Mouse (Mus musculus) C2C12 (cell line): Measurements from ENCODE around the gene Marf1. TPM values are rescaled to one million over a fixed set of nuclear protein-coding genes. Genes with fewer than 3 reads are reported as not detected.

ENCODE experiments used
- H3K27me3 ChIP-seq: one replicate; pipeline ENCODE4 v1.6.1; 2011; ENCODE audit not compliant: control insufficient read depth, insufficient read depth, insufficient read length
- H3K36me3 ChIP-seq: one replicate; pipeline ENCODE4 v1.6.1; 2011; ENCODE audit not compliant: control insufficient read depth, insufficient read depth
- H3K4me3 ChIP-seq: one replicate; pipeline ENCODE4 v1.5.1; 2011; ENCODE audit warnings: mild to moderate bottlenecking, control low read depth; ENCODE audit not compliant: poor library complexity, insufficient read depth, severe bottlenecking
- H3K79me2 ChIP-seq: one replicate; pipeline ENCODE4 v1.6.1; 2011; ENCODE audit not compliant: control insufficient read depth, insufficient read depth
- H3K79me3 ChIP-seq: one replicate; pipeline ENCODE4 v1.6.1; 2011; ENCODE audit warnings: low read depth, control low read depth
- H3ac ChIP-seq: one replicate; pipeline ENCODE3; 2011; ENCODE audit warnings: low read depth; ENCODE audit not compliant: control insufficient read depth, insufficient read length
- CEBPB ChIP-seq: IDR thresholded peaks from one replicate; pipeline ENCODE4 v1.6.1; 2011; ENCODE audit warnings: low read depth, mild to moderate bottlenecking, control low read depth, moderate library complexity
- CTCF ChIP-seq: IDR thresholded peaks from one replicate; pipeline ENCODE4 v1.5.1; 2011; ENCODE audit not compliant: control insufficient read depth, insufficient read depth, insufficient read length
- FOSL1 ChIP-seq: IDR thresholded peaks from one replicate; pipeline ENCODE4 v1.8.0; 2011; ENCODE audit warnings: mild to moderate bottlenecking, low read length; ENCODE audit not compliant: poor library complexity, insufficient read depth, severe bottlenecking
- MAX ChIP-seq: IDR thresholded peaks from one replicate; pipeline ENCODE4 v1.6.1; 2011; ENCODE audit warnings: mild to moderate bottlenecking, control low read depth
- MYOD1 ChIP-seq: IDR thresholded peaks from one replicate; pipeline ENCODE4 v1.6.1; 2011; ENCODE audit warnings: low read depth; ENCODE audit not compliant: control insufficient read depth, insufficient read length
- MYOG ChIP-seq: IDR thresholded peaks from one replicate; pipeline ENCODE4 v1.6.1; 2011; ENCODE audit not compliant: control insufficient read depth, insufficient read length; ENCODE audit errors: extremely low read depth
- USF1 ChIP-seq: IDR thresholded peaks from one replicate; pipeline ENCODE4 v1.6.1; 2011; ENCODE audit warnings: low read depth, mild to moderate bottlenecking, control low read depth, moderate library complexity
- polyA plus RNA-seq: library from polyadenylated mRNA; unstranded; fragments of >200 nt; fragmentation: generic; extraction: Trizol; gene quantifications from one replicate; pipeline ENCODE4 v1.2.1, GENCODE M21; 2012; ENCODE audit warnings: missing spikeins

Marf1 gene
- polyA plus RNA-seq, 1 experiment, result 7.0 TPM

GRCm38 (mm10) chr16:14131376-14131775 is 31.8 kb downstream of the Marf1 start:
- no peak overlapping the region for H3ac ChIP-seq
- TF ChIP-seq CEBPB (no peak), MYOG (no peak), MYOD1 (no peak)
- H3K4me3 ChIP-seq, result no peak overlapping the region
- H3K79me2 ChIP-seq, result no peaks in the 10 kb centered on the region
- peaks cover 66% of the 10 kb centered on the region for H3K36me3 ChIP-seq
- no peaks in the 10 kb centered on the region for H3K79me3 ChIP-seq
- H3K27me3 ChIP-seq, result no peaks in the 10 kb centered on the region

DNA sequence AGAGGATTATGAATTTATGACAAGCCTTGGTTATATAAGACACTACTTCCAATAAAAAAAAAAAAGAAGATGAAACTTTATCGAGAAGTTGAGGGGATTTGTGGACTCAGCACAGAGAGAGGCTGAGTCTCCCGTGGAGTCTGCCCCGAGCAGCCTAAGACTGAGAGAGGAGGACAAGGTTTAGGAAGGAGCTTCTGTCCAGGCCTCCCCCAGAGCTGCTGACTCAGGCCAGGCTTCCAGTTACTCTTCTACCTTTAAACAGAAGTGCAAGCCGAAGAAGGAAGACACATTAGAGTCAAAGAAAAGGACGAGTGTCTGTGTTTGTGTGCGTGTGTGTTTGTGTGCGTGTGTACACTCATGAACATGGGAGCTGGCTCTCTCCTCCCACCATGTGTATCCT is 32.4 kb downstream of the Marf1 start:
- H3K79me3 ChIP-seq, result no peaks in the 10 kb centered on the region
- peaks cover 66% of the 10 kb centered on the region for H3K36me3 ChIP-seq

GRCm38 (mm10) chr16:14128977-14129376 is 34.2 kb downstream of the Marf1 start:
- H3ac ChIP-seq, result no peak overlapping the region
- H3K36me3 ChIP-seq, result peaks cover 72% of the 10 kb centered on the region
- H3K27me3 ChIP-seq, result no peaks in the 10 kb centered on the region
- TF ChIP-seq MAX (no peak), FOSL1 (no peak), CTCF (no peak), USF1 (no peak), MYOD1 (no peak), CEBPB (no peak), MYOG (no peak)
- H3K79me3 ChIP-seq, result no peaks in the 10 kb centered on the region
- H3K79me2 ChIP-seq, result no peaks in the 10 kb centered on the region
- H3K4me3 ChIP-seq, result no peak overlapping the region

More for the DNA sequence above, 32.4 kb downstream of the Marf1 start:
- Histone ChIP-seq H3K27me3 (no peaks in the 10 kb centered on the region), H3ac (no peak overlapping the region), H3K4me3 (no peak overlapping the region), H3K79me2 (no peaks in the 10 kb centered on the region)
- TF ChIP-seq MAX (no peak), CTCF (no peak), MYOD1 (no peak), CEBPB (no peak), FOSL1 (no peak), MYOG (no peak), USF1 (no peak)

DNA sequence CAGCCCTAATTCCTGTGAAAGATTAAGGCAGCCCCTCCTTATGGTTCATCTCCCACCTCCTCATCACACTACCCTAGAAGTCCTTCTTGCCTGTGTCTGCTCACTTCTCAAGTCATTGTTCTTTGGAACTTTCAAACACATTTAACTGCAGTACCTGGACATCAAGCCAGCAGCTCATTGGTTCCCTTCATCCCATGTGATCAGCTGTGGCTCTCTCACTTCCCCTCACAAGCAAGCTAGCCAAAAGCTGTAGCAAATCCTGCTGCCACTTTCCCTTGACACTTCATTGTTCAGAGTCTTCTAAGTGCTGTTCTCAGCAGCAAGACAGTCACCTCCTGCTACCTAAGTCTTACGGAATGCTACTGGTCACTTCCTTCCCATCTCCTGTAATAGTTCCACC is 37.9 kb downstream of the Marf1 start:
- no peaks in the 10 kb centered on the region for H3K79me2 ChIP-seq
- H3ac ChIP-seq, result no peak overlapping the region
- H3K79me3 ChIP-seq, result no peaks in the 10 kb centered on the region
- H3K27me3 ChIP-seq, result no peaks in the 10 kb centered on the region
- no peak overlapping the region for H3K4me3 ChIP-seq
- H3K36me3 ChIP-seq, result peaks cover 62% of the 10 kb centered on the region
- TF ChIP-seq CTCF (no peak), MYOG (no peak), MYOD1 (no peak), USF1 (no peak), CEBPB (no peak), MAX (no peak), FOSL1 (no peak)

DNA sequence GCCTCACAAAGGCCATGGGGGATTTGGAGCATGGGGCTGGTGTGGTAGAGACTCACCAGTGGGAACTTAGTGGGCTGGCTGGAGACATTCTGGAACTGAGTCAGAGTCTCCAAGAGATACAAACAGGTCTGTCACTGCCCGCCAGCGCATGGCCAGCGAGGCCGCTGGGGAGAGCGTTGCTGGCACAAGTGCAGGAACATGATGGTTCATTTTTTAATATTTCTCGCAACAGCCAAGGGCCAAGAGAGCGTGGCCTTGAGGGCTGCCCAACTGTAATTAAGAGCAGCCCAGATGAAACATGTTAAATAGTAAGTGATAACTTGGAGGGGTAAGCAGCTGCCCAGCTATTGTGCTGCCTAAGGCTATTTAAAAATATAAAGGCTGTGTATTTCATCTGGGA is 38.4 kb downstream of the Marf1 start:
- TF ChIP-seq MYOD1 (no peak), MAX (no peak), CTCF (no peak), MYOG (no peak), CEBPB (no peak), FOSL1 (no peak), USF1 (no peak)
- Histone ChIP-seq H3K79me3 (no peaks in the 10 kb centered on the region), H3K36me3 (peaks cover 64% of the 10 kb centered on the region), H3ac (no peak overlapping the region), H3K27me3 (no peaks in the 10 kb centered on the region), H3K4me3 (no peak overlapping the region), H3K79me2 (no peaks in the 10 kb centered on the region)

GRCm38 (mm10) chr16:14123901-14124300 is 39.2 kb downstream of the Marf1 start:
- TF ChIP-seq MAX, result no peak
- TF ChIP-seq MYOD1, result no peak
- TF ChIP-seq MYOG, result no peak
- H3ac ChIP-seq, result no peak overlapping the region
- H3K27me3 ChIP-seq, result no peaks in the 10 kb centered on the region
- no peaks in the 10 kb centered on the region for H3K79me2 ChIP-seq
- H3K79me3 ChIP-seq, result no peaks in the 10 kb centered on the region
- H3K4me3 ChIP-seq, result no peak overlapping the region
- peaks cover 62% of the 10 kb centered on the region for H3K36me3 ChIP-seq
